Mouse (Mus musculus): Measurements from ENCODE around the gene H2afx. TPM values are rescaled to one million over a fixed set of nuclear protein-coding genes. Genes with fewer than 3 reads are reported as not detected.
"Not testable (repeated sequence)": the region's sequence is repeated elsewhere in the genome, so short reads cannot be mapped to it uniquely, and the experiment has no call there.

H2afx gene
- polyA plus RNA-seq, 1 experiment from 2014 or later = 353 TPM

GRCm38 (mm10) chr9:44317452-44317851, 17.0 kb upstream of the H2afx start:
- no peaks in the 10 kb centered on the region for H3K27me3 ChIP-seq (ENCODE audit: insufficient read depth, low read length)
- H3K4me2 ChIP-seq (replicated peaks; ENCODE audit: low read depth, low read length) = no peak overlapping the region
- H3K27ac ChIP-seq (ENCODE audit: low read length) = no peak overlapping the region
- no peaks in the 10 kb centered on the region for H3K9me3 ChIP-seq (ENCODE audit: low read length)
- H3K36me3 ChIP-seq (ENCODE audit: insufficient read depth, low read length) = peaks cover 42% of the 10 kb centered on the region
- no peak for ATAC-seq (ENCODE audit: low FRiP score, low TSS enrichment)
- no peak overlapping the region; the same call in 1 of the 2 replicates for H3K4me3 ChIP-seq (ENCODE audit: low read length)
- no peak overlapping the region for H3K9ac ChIP-seq (replicated peaks; ENCODE audit: low read length)
- 74% methylated on average over 4 of the region's 4 CpGs for WGBS
- H3K4me1 ChIP-seq (ENCODE audit: insufficient read depth, low read length) = peaks cover 27% of the 10 kb centered on the region

DNA sequence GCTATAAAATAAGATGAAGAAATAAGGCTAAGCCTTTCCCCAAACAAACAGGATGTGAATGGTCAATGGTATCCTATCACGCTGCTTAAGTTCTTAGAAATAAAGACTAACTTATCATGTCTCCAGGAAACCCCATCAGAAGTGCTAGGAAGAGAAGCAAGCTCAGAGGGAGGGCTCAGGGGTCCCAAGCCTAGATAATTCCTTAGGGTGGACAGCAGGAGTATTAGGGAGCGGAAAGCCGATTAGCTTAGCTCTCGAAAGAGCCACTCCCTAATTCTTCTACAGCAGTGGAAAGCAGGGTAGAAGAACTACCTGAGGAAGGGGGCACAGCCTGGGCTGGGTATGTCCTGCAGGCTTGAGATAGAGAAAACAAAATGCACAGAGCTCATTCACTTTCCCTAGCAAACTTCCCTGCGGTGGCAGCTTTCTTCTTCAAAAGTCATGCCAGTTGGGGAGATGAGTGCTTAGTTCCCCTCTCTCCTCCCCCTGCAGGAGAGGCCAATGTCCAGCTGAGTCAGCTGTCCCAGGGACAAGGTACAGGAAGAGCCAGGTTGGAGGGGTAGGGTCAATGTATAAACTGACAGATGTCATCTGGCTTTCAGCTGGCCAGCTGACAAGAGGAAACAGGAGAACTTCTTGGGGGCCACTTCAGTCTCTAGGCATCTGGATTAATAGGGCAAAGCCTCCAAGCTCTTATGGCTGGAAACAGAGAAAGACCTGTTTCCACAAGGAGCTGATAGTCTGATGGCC, 16.2 kb upstream of the H2afx start:
- Histone ChIP-seq H3K4me1 (ENCODE audit: insufficient read depth, low read length) (peaks cover 27% of the 10 kb centered on the region), H3K27me3 (ENCODE audit: insufficient read depth, low read length) (no peaks in the 10 kb centered on the region), H3K9me3 (ENCODE audit: low read length) (no peaks in the 10 kb centered on the region), H3K9ac (replicated peaks; ENCODE audit: low read length) (peak overlapping the region; percentile 86; the same call in 1 of the 2 replicates), H3K36me3 (ENCODE audit: insufficient read depth, low read length) (peaks cover 36% of the 10 kb centered on the region), H3K4me2 (replicated peaks; ENCODE audit: low read depth, low read length) (peak overlapping the region; percentile 93), H3K4me3 (ENCODE audit: low read length) (peak overlapping the region; percentile 87), H3K27ac (ENCODE audit: low read length) (peak overlapping the region; percentile 60; the same call in 1 of the 2 replicates)
- WGBS = 58% methylated on average over 5 of the region's 5 CpGs
- ATAC-seq (ENCODE audit: low FRiP score, low TSS enrichment) = no peak

- Histone ChIP-seq H3K9me3 (ENCODE audit: low read length) (no peaks in the 10 kb centered on the region), H3K4me2 (replicated peaks; ENCODE audit: low read depth, low read length) (peak overlapping the region; percentile 93), H3K27ac (ENCODE audit: low read length) (peak overlapping the region; percentile 60; the same call in 1 of the 2 replicates), H3K9ac (replicated peaks; ENCODE audit: low read length) (peak overlapping the region; percentile 86), H3K36me3 (ENCODE audit: insufficient read depth, low read length) (peaks cover 31% of the 10 kb centered on the region), H3K27me3 (ENCODE audit: insufficient read depth, low read length) (no peaks in the 10 kb centered on the region), H3K4me1 (ENCODE audit: insufficient read depth, low read length) (peaks cover 27% of the 10 kb centered on the region), H3K4me3 (ENCODE audit: low read length) (peak overlapping the region; percentile 87)
- 31% methylated on average over 3 of the region's 3 CpGs for WGBS
- ATAC-seq (ENCODE audit: low FRiP score, low TSS enrichment) = no peak
Observed at GRCm38 (mm10) chr9:44318826-44319095, 15.7 kb upstream of the H2afx start.

- Histone ChIP-seq H3K4me1 (ENCODE audit: insufficient read depth, low read length) (peaks cover 27% of the 10 kb centered on the region), H3K27me3 (ENCODE audit: insufficient read depth, low read length) (no peaks in the 10 kb centered on the region), H3K9me3 (ENCODE audit: low read length) (no peaks in the 10 kb centered on the region), H3K4me2 (replicated peaks; ENCODE audit: low read depth, low read length) (peak overlapping the region; percentile 93), H3K27ac (ENCODE audit: low read length) (peak overlapping the region; percentile 60; the same call in 1 of the 2 replicates), H3K36me3 (ENCODE audit: insufficient read depth, low read length) (peaks cover 26% of the 10 kb centered on the region), H3K9ac (replicated peaks; ENCODE audit: low read length) (peak overlapping the region; percentile 86), H3K4me3 (ENCODE audit: low read length) (peak overlapping the region; percentile 87)
- ATAC-seq (ENCODE audit: low FRiP score, low TSS enrichment) = peak; percentile 7
- 2% methylated on average over 37 of the region's 37 CpGs for WGBS
Observed at GRCm38 (mm10) chr9:44319105-44319886, 15.2 kb upstream of the H2afx start.

- Histone ChIP-seq H3K27me3 (ENCODE audit: insufficient read depth, low read length) (no peaks in the 10 kb centered on the region), H3K27ac (ENCODE audit: low read length) (peak within 1 kb of the TSS; percentile 60), H3K4me2 (replicated peaks; ENCODE audit: low read depth, low read length) (peak within 1 kb of the TSS; percentile 93), H3K9ac (replicated peaks; ENCODE audit: low read length) (peak within 1 kb of the TSS; percentile 86), H3K4me1 (ENCODE audit: insufficient read depth, low read length) (peaks cover 27% of the 10 kb centered on the region), H3K36me3 (ENCODE audit: insufficient read depth, low read length) (peaks cover 17% of the 10 kb centered on the region), H3K9me3 (ENCODE audit: low read length) (no peaks in the 10 kb centered on the region), H3K4me3 (ENCODE audit: low read length) (peak within 1 kb of the TSS; percentile 87)
- WGBS = under 1% methylated on average over 67 of the region's 67 CpGs
- peak; percentile 97 for ATAC-seq (ENCODE audit: low FRiP score, low TSS enrichment)
Observed at GRCm38 (mm10) chr9:44319887-44320798, 14.4 kb upstream of the H2afx start, which contains the start of gene C2cd2l. C2cd2l (minus strand) TSS chr9:44320285.

- H3K27me3 ChIP-seq (ENCODE audit: insufficient read depth, low read length) = no peaks in the 10 kb centered on the region
- H3K4me3 ChIP-seq (ENCODE audit: low read length) = peak overlapping the region; percentile 87
- H3K9ac ChIP-seq (replicated peaks; ENCODE audit: low read length) = peak overlapping the region; percentile 52
- 23% methylated on average over 6 of the region's 6 CpGs for WGBS
- H3K27ac ChIP-seq (ENCODE audit: low read length) = peak overlapping the region; percentile 44
- no peak for ATAC-seq (ENCODE audit: low FRiP score, low TSS enrichment)
- H3K36me3 ChIP-seq (ENCODE audit: insufficient read depth, low read length) = peaks cover 12% of the 10 kb centered on the region
- H3K9me3 ChIP-seq (ENCODE audit: low read length) = no peaks in the 10 kb centered on the region
- H3K4me2 ChIP-seq (replicated peaks; ENCODE audit: low read depth, low read length) = peak overlapping the region; percentile 93
- H3K4me1 ChIP-seq (ENCODE audit: insufficient read depth, low read length) = peaks cover 30% of the 10 kb centered on the region
Observed at GRCm38 (mm10) chr9:44320799-44321133, 13.7 kb upstream of the H2afx start.

GRCm38 (mm10) chr9:44323656-44324055, 10.8 kb upstream of the H2afx start:
- not testable (repeated sequence) for ATAC-seq (ENCODE audit: low FRiP score, low TSS enrichment); H3K9ac ChIP-seq (replicated peaks; ENCODE audit: low read length); H3K27ac ChIP-seq (ENCODE audit: low read length); H3K4me2 ChIP-seq (replicated peaks; ENCODE audit: low read depth, low read length); H3K27me3 ChIP-seq (ENCODE audit: insufficient read depth, low read length); H3K9me3 ChIP-seq (ENCODE audit: low read length); H3K4me3 ChIP-seq (ENCODE audit: low read length); H3K36me3 ChIP-seq (ENCODE audit: insufficient read depth, low read length)
- H3K4me1 ChIP-seq (ENCODE audit: insufficient read depth, low read length) = peaks cover 25% of the 10 kb centered on the region
- WGBS = 82% methylated on average over 3 of the region's 4 CpGs

- peaks cover 5% of the 10 kb centered on the region for H3K36me3 ChIP-seq (ENCODE audit: insufficient read depth, low read length)
- H3K4me2 ChIP-seq (replicated peaks; ENCODE audit: low read depth, low read length) = no peak overlapping the region
- H3K27ac ChIP-seq (ENCODE audit: low read length) = no peak overlapping the region
- no peaks in the 10 kb centered on the region for H3K9me3 ChIP-seq (ENCODE audit: low read length)
- no peaks in the 10 kb centered on the region for H3K27me3 ChIP-seq (ENCODE audit: insufficient read depth, low read length)
- H3K9ac ChIP-seq (replicated peaks; ENCODE audit: low read length) = no peak overlapping the region
- H3K4me1 ChIP-seq (ENCODE audit: insufficient read depth, low read length) = peaks cover 21% of the 10 kb centered on the region
- H3K4me3 ChIP-seq (ENCODE audit: low read length) = no peak overlapping the region
- 60% methylated on average over 6 of the region's 6 CpGs for WGBS
- no peak for ATAC-seq (ENCODE audit: low FRiP score, low TSS enrichment)
Observed at GRCm38 (mm10) chr9:44324147-44324546, 10.3 kb upstream of the H2afx start.

GRCm38 (mm10) chr9:44325032-44325767, 9.3 kb upstream of the H2afx start:
- peak overlapping the region; percentile 90 for H3K4me2 ChIP-seq (replicated peaks; ENCODE audit: low read depth, low read length)
- H3K9me3 ChIP-seq (ENCODE audit: low read length); H3K27me3 ChIP-seq (ENCODE audit: insufficient read depth, low read length); ATAC-seq (ENCODE audit: low FRiP score, low TSS enrichment): not testable (repeated sequence)
- peak overlapping the region; percentile 97; the same call in 1 of the 2 replicates for H3K27ac ChIP-seq (ENCODE audit: low read length)
- 60% methylated on average over 7 of the region's 8 CpGs for WGBS
- peaks cover 17% of the 10 kb centered on the region for H3K4me1 ChIP-seq (ENCODE audit: insufficient read depth, low read length)
- H3K36me3 ChIP-seq (ENCODE audit: insufficient read depth, low read length) = peaks cover 13% of the 10 kb centered on the region
- H3K9ac ChIP-seq (replicated peaks; ENCODE audit: low read length) = peak overlapping the region; percentile 94
- H3K4me3 ChIP-seq (ENCODE audit: low read length) = peak overlapping the region; percentile 73
